Mouse (Mus musculus): ENCODE results near the gene 9130023H24Rik.

DNA sequence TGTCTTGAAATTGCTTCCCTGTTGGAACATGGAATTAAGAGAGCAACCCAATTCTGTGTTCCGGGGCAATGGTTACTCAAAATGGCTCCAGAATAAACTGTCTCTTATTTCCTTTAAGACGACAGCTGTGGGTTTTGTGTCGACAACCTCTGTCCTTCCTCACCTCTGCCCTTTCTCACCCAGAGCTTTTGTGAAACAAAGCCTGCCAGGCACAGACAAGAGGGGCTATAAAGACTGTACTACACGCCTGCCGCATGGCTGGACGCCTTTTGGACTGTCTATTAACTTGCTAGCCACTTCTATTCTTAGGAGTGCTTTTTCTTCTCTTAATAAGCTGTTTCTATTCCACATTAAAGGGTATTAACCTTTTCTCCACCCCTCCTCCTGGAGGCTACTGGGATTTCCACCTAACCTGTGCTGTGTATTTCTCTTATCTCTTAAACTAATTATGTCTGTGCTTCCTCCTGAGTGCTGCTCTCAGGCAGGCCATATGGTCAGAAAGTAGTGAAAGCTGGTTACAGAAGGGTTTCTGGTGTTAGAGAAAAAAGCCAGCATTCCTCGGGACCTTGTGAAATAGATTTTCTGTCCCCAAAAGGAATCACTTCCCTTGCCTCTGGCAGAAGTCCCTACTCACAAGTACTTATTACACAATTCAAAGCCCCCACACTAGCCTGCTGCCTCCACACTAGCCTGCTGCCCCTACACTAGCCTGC lies 44.9 kb upstream of the 9130023H24Rik start:
- TF ChIP-seq MAX (IDR thresholded peaks at IDR 0.05) (no peak), MYOG (IDR thresholded peaks at IDR 0.05; ENCODE audit: control insufficient read depth, extremely low read depth, insufficient read length) (no peak), CTCF (IDR thresholded peaks at IDR 0.05; ENCODE audit: control insufficient read depth, insufficient read depth, insufficient read length) (no peak), MYOD1 (IDR thresholded peaks at IDR 0.05; ENCODE audit: control insufficient read depth, insufficient read length, low read depth) (no peak), USF1 (IDR thresholded peaks at IDR 0.05; ENCODE audit: low read depth) (no peak), CEBPB (IDR thresholded peaks at IDR 0.05; ENCODE audit: low read depth) (no peak), FOSL1 (IDR thresholded peaks at IDR 0.05; ENCODE audit: insufficient read depth, low read length, poor library complexity, severe bottlenecking) (no peak)

All from C2C12 (cell line).